Mouse (Mus musculus): ENCODE data around the gene Tmem189.

- no peak for TF ChIP-seq POLR2A (IDR thresholded peaks at IDR 0.05; ENCODE audit: control insufficient read depth in 1 of 2, insufficient read depth in 1 of 2, low read depth in 1 of 2, low read length in 2 of 2, poor library complexity in 1 of 2)
- TF ChIP-seq EP300 (IDR thresholded peaks at IDR 0.05; ENCODE audit: low read depth in 1 of 2, low read length in 2 of 2) = no peak
- no peak for TF ChIP-seq USF1 (IDR thresholded peaks at IDR 0.05; ENCODE audit: low read depth, low read length)
- no peak for TF ChIP-seq CTCF (IDR thresholded peaks at IDR 0.05 in 2 of 3, conservative IDR thresholded peaks at IDR 0.05 in 1 of 3; ENCODE audit: control insufficient read depth in 1 of 3, insufficient read depth in 1 of 3, low read depth in 2 of 3, low read length in 3 of 3, poor library complexity in 1 of 3, severe bottlenecking in 1 of 3)
- no peak for TF ChIP-seq RCOR1 (IDR thresholded peaks at IDR 0.05; ENCODE audit: low read depth, low read length)
- TF ChIP-seq MAFK (IDR thresholded peaks at IDR 0.05; ENCODE audit: borderline replicate concordance, low read depth, low read length) = no peak
- no peak for TF ChIP-seq MAZ (IDR thresholded peaks at IDR 0.05; ENCODE audit: low read depth, low read length)
Measured at GRCm38 (mm10) chr2:167617034-167617433, 72.6 kb downstream of the Tmem189 start.

Measured in MEL (cell line).